Mouse (Mus musculus): ENCODE measurements around the gene Ambp.

Gene Ambp

DNA sequence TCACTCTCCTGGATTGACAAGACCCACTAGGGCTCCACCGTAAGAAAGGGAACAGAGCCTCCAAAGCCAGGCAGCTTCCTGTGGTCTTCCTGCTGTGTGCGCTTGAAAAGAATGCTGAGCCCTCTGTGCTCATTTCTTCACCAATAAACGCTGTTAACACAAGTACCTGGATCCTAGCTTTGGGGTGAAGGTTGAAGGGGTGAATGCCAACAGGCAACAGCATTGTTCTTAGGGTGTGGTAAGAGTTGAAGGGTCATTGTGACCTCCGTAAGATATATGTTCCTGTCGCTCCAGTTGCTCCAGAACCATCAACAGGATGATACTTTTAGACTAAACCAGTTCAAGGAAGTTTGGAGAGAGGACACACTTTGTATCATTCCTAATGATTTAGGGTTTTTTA is at the start of gene Ambp:
Gene Ambp (minus strand): TSS at position 101 of the 400 bp plus-strand sequence.
- DNase-seq (ENCODE audit: low spot score in 2 of 2) = no peak

DNA sequence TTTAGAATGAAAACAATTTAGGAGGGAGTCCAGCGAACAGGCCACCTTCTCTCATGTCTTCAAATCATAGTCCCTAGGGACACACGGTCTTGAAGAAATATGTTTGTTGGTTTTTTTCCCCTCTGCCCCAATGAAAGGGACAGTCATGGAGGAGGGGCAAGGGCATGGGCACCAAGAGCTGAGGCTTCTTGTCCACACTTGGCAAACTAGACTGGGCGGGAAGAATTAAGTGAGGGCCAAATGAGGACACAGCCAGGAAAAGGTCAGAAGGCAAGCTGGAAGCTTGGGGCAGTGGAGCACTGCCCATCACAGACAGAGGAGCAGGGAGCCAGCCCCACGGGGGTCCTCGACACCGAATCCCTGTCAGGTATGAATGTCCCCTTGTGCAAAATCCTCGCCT is 49.3 kb upstream of the Ambp start:
- no peak for DNase-seq (ENCODE audit: low spot score in 2 of 2)

DNA sequence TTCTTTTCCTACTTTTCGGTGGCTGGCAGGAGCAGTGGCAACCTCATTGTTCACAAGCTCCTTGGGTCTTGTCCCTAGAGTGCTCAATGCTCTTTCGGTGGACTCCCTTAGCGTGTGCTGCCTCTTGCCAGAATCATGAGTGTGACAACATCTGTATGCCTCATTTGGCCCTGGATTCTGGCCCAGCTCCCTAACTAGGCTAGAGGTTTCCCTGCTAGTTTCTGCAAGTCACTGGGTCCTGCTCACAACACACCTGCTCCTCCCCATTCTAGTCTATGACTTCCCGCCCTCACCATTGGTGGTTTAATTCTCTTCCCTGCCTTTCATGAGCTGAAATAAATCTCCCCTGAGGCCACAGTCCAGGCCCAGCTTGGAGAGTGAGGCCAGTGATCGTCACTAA is 44.8 kb upstream of the Ambp start:
- no peak for DNase-seq (ENCODE audit: low spot score in 2 of 2)

DNA sequence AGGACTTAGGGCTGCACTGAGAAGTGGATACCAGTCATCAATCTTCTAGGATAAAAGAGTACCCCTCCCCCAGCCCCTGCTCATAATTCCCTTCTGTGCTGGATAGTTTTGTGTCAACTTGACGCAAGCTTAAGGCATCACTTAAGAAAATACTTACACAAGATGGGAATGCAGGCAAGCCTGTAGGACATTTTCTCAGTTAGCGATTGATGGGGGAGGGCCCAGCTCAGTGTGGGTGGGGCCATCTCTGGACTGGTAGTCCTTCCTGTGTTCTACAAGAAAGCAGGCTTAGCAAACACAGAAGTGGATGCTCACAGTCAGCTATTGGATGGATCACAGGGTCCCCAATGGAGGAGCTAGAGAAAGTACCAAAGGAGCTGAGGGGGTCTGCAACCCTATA is 39.8 kb upstream of the Ambp start:
- no peak for DNase-seq (ENCODE audit: low spot score in 2 of 2)

DNA sequence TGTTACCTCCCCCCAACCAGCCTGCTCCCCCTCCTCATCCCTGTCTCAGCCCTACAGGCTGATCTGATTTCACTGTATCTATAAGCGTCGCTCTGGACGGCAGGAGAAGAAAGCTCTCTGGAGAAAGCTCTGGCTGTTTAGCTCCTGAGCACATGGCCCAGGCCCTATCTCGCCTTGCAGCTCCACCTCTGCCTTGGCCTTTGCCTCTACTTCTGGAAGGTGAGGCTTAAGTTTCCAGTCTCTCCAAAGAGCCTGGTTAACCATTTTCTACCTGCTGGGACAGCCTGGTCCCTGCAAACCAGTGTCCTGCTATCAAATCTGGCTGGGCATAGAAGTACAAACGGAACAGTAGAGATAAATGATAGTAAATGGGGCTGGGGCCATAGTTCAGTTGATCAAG is 37.0 kb upstream of the Ambp start:
- no peak for DNase-seq (ENCODE audit: low spot score in 2 of 2)

DNA sequence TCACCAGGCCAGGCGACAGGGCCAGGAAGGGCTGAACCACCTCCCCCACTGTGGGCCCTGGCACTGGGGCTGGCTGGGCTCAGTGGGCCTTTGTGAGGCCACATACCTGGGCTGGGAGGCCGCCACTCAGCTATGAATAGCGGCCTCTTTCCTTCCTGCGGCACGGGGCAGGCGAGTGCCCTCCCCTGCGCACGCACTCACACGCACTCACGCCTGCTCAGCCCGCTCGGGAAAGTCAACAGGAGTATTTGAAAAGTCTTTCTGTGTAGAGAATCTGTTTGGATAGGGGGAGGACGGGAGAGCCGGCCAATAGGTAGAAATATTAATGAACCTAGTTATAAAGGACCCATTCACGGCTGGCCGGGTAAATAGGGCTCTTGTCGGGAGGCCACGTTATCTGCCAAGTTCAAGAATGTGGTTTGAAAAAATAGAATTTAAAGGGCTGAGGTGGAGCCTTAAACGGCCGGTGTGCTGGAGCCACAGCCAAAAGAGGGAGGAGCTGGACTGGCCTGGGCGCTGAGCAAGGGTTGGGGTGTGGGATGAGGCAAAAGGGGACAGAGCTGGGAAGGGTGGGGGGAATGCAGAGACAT is 31.8 kb upstream of the Ambp start:
- DNase-seq (ENCODE audit: low spot score in 2 of 2) = no peak

DNA sequence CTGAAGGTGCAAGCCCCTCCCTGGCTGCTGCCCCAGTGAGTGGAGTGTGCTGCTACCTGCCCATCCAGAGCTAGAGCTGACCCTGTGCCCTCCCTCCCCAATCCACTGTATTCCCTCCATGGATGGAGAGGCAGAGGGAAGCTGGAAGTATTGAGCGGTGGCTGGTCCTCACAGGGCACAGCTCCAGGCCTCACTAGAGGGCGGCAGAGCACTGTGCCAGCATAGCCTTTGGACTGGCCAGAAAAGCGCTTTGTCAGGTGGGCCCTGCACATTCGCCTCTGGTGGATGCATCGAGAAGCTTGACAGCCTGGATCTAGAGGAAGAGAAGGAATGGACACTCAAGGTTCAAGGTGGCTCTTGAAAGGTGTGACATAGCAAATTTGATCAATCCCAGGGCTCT is 27.0 kb upstream of the Ambp start:
- DNase-seq (ENCODE audit: low spot score in 2 of 2) = peak; percentile 12 to 22

DNA sequence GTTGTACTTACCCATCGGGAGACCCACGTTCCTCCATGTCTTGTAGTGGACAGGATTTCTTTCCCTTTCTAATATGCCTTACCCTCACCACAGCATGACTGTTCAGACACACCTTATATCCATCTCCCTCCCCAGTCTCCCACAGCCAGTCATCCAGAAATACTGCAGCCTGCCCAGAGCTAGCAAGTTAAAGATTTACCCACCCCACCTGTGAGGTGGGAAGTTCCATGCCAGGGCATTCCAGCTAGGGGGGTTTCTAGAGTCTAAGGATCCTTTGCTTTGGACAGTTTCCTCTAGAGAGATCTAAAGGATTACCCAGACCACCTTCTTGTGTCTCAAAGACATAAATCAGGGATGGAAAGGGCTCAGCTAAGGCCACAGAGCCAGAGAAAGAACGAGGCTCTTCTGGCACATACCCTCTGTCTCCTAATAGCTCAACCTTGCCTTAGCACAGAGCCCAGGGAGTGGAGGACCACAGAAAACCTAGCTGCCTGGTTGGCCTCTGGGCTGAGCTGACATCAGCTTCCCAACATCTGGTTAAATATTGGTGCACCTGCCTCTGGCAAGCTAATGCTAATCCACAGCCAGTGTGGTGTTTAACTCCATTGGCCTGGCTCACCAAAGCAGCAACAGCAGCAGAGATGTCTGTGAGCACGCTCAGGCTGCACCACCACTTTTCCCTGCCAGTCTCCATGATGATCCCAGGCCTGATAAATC is 17.5 kb upstream of the Ambp start, which contains the start of gene Kif12:
Gene Kif12 (minus strand): TSS at position 163 of the 717 bp plus-strand sequence.
- no peak for DNase-seq (ENCODE audit: low spot score in 2 of 2)

DNA sequence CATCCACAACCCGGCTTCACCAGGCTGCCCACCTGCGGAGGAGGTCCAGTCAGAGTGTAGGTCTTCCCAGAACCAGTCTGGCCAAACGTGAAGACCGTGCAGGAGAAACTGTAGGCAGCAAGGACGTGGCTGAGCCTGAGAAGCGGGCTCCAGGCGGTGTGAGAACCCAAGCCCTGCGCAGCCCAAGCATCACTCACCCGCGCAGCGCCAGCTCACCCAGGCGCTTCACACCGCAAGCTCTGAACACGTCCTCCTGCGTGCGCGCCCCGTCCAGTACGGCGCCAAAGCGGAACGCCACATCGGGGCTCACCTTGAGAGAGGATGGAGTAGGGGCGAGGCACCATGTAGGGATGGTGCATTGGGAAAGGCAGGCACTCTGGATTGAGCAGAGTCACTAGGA is 16.5 kb upstream of the Ambp start:
- no peak for DNase-seq (ENCODE audit: low spot score in 2 of 2)

DNA sequence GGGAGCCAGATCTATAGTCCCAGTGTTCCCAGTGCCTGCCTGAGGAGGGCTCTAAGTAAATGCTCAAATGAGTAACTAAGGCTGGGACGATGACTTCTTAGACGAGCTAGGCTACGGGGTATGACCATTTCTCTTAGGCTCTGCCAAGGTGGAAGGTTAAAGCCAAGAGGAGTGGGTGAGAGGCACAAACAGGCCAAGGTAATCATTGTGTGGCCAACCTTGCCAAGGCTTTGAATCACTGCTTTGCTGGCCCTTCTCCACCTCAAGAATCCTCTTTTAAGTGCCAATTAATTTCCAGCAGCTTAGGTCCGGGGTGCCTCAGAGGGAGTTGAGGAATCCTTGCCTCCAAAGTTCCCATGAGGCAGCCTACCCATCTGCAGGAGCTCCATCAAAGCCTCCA is 15.5 kb upstream of the Ambp start:
- no peak for DNase-seq (ENCODE audit: low spot score in 2 of 2)

DNA sequence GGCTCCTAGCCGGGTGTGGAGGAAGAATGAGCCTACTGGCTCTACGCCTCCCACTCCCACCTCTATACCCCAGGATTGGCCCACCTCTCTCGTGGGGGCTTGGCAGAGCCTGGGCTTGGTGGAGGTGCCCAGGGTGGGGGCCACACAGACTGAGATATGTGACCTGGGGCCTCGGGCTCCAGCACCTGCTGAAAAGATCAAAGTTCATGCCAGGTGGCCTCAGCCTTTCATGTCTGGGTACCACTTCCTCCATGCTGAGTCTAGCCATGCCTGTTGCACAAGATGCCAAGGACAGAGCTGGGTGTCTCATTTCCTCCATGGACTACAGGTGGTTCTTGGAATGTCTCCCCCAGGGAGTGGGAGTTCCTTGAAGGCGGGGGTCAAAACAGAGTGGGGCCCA is 11.7 kb upstream of the Ambp start:
- no peak for DNase-seq (ENCODE audit: low spot score in 2 of 2)

DNA sequence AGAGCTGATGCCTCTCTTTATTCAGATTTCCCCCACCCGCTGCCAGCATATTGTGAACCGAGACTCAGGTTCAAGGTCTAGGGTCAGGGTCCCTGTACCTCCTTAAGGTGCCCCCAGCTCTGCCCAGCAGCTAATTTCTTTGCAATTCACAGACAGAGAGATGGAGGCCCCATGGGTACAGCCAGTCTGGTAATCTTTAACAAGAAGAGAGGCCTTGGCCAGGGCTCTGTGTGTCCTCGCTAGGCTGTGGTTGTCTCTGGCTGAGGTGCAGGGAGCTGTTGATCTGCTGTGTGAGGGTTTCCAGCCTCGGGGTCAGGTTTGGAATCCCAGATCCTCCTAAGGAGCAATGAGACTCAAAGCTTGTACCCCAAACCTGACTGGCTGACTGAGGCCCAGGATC is 11.0 kb upstream of the Ambp start:
- no peak for DNase-seq (ENCODE audit: low spot score in 2 of 2)

DNA sequence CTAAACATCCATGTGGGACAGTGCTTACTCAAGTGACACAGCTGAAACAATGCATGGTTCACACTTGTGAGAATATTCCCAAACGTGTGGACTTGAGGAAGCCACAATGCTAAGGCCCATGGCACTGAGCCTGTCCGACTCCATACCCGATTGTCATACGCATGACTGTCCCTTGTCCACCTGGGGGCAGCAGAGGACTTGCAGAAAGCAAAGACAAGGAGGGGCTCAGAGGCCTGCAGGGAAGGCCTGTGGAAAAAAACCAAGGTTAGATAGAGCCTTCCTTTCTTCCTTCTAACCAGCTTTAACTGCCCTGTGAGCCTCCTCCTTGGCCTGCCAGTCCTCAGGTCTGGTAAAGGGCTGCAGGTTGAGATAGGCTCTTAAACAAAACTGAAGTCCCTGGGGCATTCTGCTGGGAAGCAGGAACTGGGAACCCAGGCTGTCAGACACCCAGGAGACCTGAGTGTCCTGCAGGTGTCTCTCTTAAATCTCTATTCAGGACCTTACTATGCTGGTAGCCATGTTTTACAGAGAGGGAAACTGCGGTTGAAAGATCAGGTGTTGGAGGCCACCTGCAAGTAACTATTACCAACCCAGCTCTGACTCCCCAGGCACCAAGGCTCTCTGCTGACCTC is 4.5 kb upstream of the Ambp start:
- DNase-seq (ENCODE audit: low spot score in 2 of 2) = peak; percentile 56 to 57

DNA sequence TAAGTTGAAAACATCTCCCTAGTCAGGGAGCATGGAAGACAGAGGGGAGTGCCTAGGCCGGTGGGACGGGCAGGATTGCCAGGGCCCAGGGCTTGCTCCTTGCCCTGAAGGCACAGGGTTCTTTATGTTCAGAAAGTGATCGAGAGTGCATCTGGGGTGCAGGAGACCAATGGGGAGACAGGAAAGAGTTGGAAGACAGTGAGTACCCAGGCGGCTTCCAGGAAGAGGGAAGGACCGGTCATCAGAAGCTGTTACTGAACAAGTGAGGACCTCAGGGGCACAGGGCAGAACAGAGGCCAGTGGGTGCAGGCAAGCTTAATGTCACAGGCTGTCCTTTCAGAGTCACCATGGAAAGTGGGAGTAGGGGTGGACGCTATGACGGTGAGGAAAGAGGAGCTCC is 3.6 kb upstream of the Ambp start:
- no peak for DNase-seq (ENCODE audit: low spot score in 2 of 2)

DNA sequence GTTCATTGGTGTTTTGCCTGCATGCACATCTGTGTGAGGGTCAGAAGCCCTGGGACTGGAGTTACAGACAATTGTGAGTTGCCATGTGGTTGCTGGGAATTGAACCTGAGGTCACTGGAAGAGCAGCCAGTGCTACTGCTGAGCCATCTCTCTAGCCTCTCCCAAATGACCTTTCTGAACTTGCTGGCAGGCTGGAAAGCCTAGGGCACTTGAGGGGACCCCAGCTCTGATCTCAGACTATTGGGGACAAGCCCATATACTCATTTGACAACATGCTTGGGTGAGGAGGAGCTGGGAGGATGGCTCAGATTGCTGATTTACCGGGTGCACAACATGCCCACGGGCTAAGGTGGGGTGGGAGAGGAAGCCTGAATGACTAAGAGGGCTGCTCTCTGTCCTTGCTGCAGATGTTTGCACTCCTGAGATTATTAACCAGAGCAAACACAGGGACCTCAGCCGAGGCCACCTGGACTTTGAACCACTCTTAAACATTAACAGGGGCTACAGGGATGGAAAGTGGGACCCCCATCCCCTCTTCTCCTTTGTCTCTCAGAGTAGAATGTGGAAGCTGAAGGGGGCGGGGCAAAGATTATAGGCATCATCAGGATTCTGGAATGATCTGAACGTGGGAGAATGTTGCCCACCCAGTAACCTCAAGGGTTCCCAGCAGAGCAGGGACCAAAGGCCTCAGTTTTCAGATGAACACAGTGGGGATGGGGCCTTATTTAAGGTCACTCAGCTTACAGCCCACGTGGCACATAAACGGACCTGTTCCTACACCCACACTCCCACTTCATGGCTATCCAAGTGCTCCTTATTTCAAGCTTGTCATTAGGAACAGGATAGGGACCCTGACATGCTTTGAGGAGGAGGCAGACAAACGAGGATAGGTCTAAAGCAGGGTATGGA is 2.4 kb upstream of the Ambp start:
- no peak for DNase-seq (ENCODE audit: low spot score in 2 of 2)

DNA sequence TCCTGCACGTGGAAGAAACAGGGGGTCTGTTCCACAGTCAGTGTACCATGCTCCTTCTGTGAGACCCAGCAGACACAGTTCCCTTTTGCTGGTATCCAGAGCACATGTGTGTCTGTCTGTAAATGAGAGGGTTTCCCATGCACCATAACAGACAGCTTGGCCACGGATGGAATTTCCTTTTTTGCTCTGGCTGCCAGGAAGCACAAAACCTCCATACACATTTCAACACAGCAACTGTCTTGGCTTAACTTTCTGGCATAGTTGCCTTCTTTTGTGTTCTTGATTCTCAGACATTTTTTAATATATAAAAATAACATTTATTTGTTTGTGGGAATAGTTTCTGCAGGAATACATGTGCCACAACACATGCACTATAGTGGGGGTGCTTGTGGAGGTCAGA is 997 bp upstream of the Ambp start:
- no peak for DNase-seq (ENCODE audit: low spot score in 2 of 2)

DNA sequence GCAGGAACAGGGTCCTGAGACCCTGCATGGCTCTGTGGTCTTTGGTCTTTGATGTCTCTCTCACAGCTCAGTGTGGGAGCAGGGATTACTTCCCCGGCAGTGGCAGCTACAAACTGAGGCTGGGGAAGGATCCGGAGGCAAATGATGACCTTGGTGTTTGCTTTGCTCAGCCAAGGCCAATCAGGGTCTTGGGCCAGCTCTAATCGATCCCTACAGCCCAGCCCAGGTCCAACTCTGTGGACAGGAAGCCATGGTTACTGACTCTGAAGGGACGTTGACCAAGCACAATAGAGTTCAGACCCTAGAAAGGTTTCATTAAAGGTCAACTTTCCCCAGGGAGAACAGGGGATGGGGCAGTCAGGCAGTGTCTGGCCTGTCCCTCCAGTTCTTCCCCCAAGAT is 571 bp downstream of the Ambp start:
- DNase-seq (ENCODE audit: low spot score in 2 of 2) = no peak

DNA sequence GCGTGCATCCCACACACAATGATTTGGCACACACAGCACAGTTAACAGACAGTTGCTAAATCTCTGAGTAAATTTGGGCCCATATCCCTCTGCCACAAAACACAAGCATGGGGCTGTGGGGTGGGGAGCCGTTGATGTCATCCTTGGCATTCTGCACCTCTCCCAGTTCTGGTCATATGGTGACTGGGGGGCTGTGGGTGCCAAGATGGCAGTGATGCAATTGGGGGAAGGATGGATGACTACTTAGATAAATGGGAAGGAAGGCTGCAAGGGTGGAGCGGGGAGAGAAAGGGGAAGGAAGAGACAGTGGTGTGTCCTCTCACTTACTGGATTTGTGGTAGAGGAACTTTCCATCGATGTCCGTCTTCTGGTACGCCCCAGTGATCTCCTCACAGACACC is 3.5 kb downstream of the Ambp start:
- no peak for DNase-seq (ENCODE audit: low spot score in 2 of 2)

DNA sequence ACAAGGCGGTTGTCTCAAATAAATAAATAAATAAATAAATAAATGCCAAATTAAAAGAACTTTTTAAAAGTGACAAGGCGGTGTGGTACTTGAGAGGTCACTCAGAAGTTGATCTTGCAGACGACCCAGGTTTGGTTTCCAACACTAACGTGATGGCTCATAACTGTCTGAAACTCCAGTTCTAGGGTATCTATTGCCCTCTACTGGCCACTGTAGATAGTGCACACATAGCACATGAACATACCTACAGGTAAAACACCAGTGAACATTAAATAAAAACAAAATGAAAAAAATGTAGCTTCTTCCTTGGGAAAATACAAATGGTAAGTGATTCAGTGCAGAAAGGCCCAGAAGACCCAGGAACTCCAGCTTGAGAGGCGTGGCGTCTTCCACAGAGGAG is 7.3 kb downstream of the Ambp start:
- no peak for DNase-seq (ENCODE audit: low spot score in 2 of 2)

DNA sequence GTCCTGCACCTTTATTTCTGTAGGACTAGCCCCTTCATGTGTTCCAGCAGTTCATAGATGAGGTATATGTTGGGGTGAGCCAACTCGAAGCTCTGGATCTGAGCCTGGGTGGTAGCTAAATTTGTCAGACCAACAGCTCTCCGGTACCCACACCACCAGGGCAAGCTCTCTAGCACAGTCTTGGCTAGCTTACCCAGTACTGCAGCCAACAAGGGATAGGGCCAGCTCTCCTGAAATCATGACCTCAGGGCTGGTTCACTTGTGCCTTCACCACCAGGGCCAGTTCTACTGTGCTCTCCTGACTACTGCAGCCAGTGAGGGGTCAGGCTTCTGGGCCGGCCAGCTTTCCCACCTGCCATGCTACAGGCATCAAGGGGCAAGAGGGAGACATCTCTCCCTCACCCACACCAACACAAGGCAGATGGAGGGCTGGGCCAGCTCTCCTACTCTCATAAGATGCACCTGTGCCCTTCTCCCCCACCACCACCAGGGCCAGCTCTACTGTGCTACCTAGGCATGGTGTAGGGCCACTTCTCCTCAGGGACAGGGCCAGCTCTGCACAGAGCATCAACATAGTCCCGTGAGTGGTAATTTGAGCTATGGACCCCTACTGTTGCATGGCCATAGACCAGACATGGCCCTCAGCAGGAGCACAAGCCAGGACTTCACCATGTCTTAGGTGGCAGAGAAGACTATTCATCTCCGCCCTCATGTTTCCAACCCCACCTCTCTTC is 24.5 kb downstream of the Ambp start:
- no peak for DNase-seq (ENCODE audit: low spot score in 2 of 2)

DNA sequence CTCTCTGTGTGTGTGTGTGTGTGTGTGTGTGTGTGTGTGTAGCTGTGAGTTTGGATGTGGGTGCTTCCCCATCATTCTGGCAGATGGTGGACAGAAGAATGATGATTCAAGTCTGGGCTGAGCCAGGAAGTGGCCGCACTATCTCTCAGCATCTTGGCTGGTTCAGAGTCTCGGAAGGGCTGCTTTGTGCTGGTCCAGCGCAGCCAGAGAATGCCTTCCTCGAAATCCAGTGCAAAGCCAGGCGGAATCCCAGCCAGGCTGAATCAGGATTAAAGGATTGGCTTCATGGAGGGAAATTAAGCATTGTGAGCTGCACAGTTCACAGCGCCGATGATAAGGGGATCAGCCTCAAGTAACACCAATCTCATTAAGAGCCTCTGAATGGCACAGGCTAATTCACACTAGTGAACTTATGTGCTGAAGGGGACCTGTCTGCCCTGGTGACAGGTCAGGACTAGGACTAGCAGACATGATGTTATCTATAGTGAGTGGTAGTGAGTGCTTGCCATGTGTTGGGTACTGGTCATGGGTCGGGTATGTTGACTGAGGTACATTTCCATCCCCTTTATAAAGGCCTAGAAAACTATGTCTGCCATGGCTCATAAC is 29.6 kb downstream of the Ambp start:
- DNase-seq (ENCODE audit: low spot score in 2 of 2) = no peak
